Mouse (Mus musculus): ENCODE results near the gene Tmem63c. TPM values are rescaled to one million over a fixed set of nuclear protein-coding genes. Genes with fewer than 3 reads are reported as not detected.

The Tmem63c gene
- polyA plus RNA-seq, 1 experiment = not detected

DNA sequence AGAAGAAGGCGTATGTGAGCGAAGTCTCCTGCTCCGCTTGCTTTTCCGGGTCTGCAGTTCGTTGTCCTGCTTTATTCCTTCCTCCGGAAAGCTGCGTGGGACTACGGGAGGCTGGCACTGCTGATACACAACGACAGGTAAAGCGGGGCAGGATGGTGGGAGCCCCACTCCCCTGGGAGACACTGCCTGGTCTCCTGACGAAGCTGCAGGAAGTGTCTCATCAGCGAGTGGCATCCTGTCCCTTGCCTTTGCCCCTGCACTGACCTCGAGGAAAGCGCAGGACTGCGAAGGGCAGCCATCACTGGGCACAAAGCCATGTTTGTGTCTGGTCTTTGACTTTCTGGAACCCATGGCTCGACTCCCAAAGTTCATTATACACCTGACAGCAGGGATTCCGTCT is 35.9 kb downstream of the Tmem63c start:
- H3K36me3 ChIP-seq (ENCODE audit: control insufficient read depth) = no peaks in the 10 kb centered on the region
- H3K27me3 ChIP-seq (ENCODE audit: control insufficient read depth) = no peaks in the 10 kb centered on the region; the same call in 1 of the 2 replicates
- H3K4me1 ChIP-seq (ENCODE audit: control insufficient read depth) = no peaks in the 10 kb centered on the region
- TF ChIP-seq GATA1 (IDR thresholded peaks at IDR 0.05; ENCODE audit: low read length) (no peak), TAL1 (IDR thresholded peaks at IDR 0.05; ENCODE audit: low read length) (no peak)
- no peak overlapping the region for H3K4me3 ChIP-seq (replicated peaks)
- H3K9me3 ChIP-seq (ENCODE audit: control insufficient read depth, low read length) = no peaks in the 10 kb centered on the region

DNA sequence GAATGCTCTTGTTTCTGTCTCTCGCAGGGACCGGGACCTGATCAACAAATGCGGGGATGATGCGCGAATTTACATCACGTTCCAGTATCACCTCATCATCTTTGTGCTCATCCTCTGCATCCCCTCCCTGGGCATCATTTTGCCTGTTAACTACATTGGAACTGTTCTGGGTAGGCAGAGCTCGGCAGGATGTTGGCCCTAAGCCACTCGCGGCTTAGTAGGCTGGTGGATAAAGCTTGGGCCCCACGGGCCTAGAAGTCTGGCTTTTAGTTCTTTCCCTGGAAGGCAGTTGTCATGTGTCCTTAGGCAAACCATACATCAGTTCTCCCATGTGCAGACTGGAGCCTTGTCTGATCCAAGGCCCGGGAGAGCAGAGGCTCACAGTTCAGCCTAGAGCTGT is 44.3 kb downstream of the Tmem63c start:
- no peaks in the 10 kb centered on the region for H3K36me3 ChIP-seq (ENCODE audit: control insufficient read depth)
- TF ChIP-seq TAL1 (IDR thresholded peaks at IDR 0.05; ENCODE audit: low read length) = no peak
- TF ChIP-seq GATA1 (IDR thresholded peaks at IDR 0.05; ENCODE audit: low read length) = no peak
- H3K4me1 ChIP-seq (ENCODE audit: control insufficient read depth) = no peaks in the 10 kb centered on the region
- no peaks in the 10 kb centered on the region for H3K27me3 ChIP-seq (ENCODE audit: control insufficient read depth)
- H3K4me3 ChIP-seq (replicated peaks) = no peak overlapping the region
- H3K9me3 ChIP-seq (ENCODE audit: control insufficient read depth, low read length) = no peaks in the 10 kb centered on the region

DNA sequence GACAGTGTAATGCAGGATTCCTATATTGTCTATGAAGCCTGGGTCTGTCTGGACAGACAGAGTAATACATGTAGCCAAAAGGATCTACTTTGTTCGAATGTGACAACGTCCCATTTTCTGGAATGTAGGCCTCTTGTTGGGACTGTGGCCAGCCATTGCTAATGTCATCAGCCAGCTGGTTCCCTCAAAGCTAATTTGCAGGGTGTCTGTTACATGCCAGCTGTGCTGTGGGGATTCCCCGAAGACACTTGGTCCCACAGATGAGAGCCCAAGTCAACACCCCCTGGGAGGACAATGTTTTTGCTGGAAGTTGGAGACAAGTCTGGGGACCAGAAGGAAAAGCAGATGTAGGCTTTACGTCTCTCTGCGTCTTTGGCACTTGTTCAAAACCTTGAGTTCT is 45.3 kb downstream of the Tmem63c start:
- TF ChIP-seq GATA1 (IDR thresholded peaks at IDR 0.05; ENCODE audit: low read length) = no peak
- no peak for TF ChIP-seq TAL1 (IDR thresholded peaks at IDR 0.05; ENCODE audit: low read length)
- Histone ChIP-seq H3K27me3 (ENCODE audit: control insufficient read depth) (no peaks in the 10 kb centered on the region), H3K4me3 (replicated peaks) (no peak overlapping the region), H3K4me1 (ENCODE audit: control insufficient read depth) (no peaks in the 10 kb centered on the region), H3K36me3 (ENCODE audit: control insufficient read depth) (no peaks in the 10 kb centered on the region), H3K9me3 (ENCODE audit: control insufficient read depth, low read length) (no peaks in the 10 kb centered on the region)

DNA sequence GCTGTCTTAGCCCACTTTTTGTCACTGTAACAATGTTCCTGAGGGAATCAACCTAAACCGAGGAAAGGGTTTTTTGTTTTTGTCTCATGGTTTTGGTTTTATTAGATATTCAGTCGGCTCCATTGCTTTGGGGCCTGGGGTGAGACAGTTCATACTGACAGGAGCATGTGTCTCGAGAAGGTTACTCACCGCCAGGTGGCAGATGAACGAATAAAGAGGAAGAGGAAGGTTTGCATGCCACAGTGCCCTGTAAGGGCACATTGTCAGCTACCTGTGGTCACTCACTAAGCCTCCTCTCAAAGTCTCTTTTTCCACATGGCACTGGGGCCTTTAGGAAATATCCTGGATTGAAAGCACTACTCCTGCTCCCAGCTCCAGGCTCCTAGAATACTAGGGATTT is 49.4 kb downstream of the Tmem63c start:
- Histone ChIP-seq H3K36me3 (ENCODE audit: control insufficient read depth) (no peaks in the 10 kb centered on the region), H3K27me3 (ENCODE audit: control insufficient read depth) (no peaks in the 10 kb centered on the region), H3K4me3 (replicated peaks) (no peak overlapping the region), H3K9me3 (ENCODE audit: control insufficient read depth, low read length) (no peaks in the 10 kb centered on the region), H3K4me1 (ENCODE audit: control insufficient read depth) (no peaks in the 10 kb centered on the region)
- no peak for TF ChIP-seq GATA1 (IDR thresholded peaks at IDR 0.05; ENCODE audit: low read length)
- no peak for TF ChIP-seq TAL1 (IDR thresholded peaks at IDR 0.05; ENCODE audit: low read length)

DNA sequence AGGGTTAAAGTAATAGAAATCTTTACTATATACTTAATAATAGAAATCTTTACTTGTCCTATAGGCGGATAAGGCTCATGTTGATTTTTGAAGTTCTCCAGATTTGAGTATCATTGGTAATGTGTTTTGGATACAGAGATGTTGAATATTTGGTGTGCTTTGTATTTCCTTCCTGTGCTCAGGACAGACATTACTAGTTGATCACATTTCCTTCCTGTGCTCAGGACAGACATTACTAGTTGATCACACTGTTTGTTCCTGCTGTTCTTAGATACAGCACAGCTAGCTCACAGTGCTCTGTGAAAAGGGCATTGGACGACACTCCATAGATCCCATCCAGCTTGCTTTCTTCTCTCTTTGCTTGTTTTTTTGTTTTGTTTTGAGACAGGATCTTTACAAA is 55.5 kb downstream of the Tmem63c start:
- TF ChIP-seq GATA1 (IDR thresholded peaks at IDR 0.05; ENCODE audit: low read length) (no peak), TAL1 (IDR thresholded peaks at IDR 0.05; ENCODE audit: low read length) (no peak)
- Histone ChIP-seq H3K27me3 (ENCODE audit: control insufficient read depth) (no peaks in the 10 kb centered on the region), H3K4me3 (replicated peaks) (no peak overlapping the region), H3K4me1 (ENCODE audit: control insufficient read depth) (no peaks in the 10 kb centered on the region), H3K36me3 (ENCODE audit: control insufficient read depth) (no peaks in the 10 kb centered on the region), H3K9me3 (ENCODE audit: control insufficient read depth, low read length) (no peaks in the 10 kb centered on the region)

DNA sequence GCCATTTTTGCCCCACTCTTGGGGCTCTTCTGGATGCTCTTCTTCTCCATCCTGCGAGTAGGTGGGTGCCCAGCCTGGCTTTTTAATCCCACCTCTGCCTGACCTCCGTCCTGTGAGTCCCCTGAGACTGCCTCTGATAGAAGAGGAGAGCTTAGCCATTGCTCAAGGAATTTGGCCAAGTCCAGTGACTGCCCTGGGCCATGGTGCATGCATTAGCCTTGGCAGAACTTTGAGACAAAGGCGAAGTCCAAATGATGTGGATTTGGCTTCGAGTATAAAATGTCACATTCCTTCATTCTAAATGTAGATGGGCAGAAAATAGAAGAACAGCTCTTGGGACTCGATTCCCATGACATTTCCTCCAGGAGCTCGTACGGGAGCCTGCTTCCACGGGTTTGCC is 61.7 kb downstream of the Tmem63c start:
- no peaks in the 10 kb centered on the region for H3K4me1 ChIP-seq (ENCODE audit: control insufficient read depth)
- H3K4me3 ChIP-seq (replicated peaks) = no peak overlapping the region
- H3K9me3 ChIP-seq (ENCODE audit: control insufficient read depth, low read length) = no peaks in the 10 kb centered on the region
- no peak for TF ChIP-seq GATA1 (IDR thresholded peaks at IDR 0.05; ENCODE audit: low read length)
- TF ChIP-seq TAL1 (IDR thresholded peaks at IDR 0.05; ENCODE audit: low read length) = no peak
- H3K36me3 ChIP-seq (ENCODE audit: control insufficient read depth) = no peaks in the 10 kb centered on the region
- no peaks in the 10 kb centered on the region for H3K27me3 ChIP-seq (ENCODE audit: control insufficient read depth)

DNA sequence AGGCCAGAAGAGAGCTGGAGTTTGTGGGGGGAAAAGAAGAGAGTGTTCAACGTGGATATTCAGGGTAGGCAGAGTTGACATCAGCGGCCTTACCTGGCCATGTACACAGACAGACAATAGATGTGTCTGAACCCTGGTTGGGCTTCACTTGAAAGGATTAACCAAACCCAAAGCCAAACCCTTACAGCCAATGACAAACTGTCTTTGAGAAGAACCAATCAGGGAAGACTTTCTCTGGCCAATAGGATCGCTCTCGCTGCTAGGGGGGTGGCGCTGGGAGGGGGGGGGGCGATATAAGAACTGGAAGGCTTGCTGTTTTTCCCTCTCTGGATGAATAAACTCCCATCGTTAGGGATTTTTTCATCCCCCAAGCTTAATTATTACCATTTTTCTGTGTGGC is 66.1 kb downstream of the Tmem63c start:
- Histone ChIP-seq H3K4me3 (replicated peaks) (no peak overlapping the region), H3K4me1 (ENCODE audit: control insufficient read depth) (no peaks in the 10 kb centered on the region), H3K27me3 (ENCODE audit: control insufficient read depth) (no peaks in the 10 kb centered on the region), H3K9me3 (ENCODE audit: control insufficient read depth, low read length) (no peaks in the 10 kb centered on the region), H3K36me3 (ENCODE audit: control insufficient read depth) (no peaks in the 10 kb centered on the region)
- TF ChIP-seq GATA1 (IDR thresholded peaks at IDR 0.05; ENCODE audit: low read length) (no peak), TAL1 (IDR thresholded peaks at IDR 0.05; ENCODE audit: low read length) (no peak)

DNA sequence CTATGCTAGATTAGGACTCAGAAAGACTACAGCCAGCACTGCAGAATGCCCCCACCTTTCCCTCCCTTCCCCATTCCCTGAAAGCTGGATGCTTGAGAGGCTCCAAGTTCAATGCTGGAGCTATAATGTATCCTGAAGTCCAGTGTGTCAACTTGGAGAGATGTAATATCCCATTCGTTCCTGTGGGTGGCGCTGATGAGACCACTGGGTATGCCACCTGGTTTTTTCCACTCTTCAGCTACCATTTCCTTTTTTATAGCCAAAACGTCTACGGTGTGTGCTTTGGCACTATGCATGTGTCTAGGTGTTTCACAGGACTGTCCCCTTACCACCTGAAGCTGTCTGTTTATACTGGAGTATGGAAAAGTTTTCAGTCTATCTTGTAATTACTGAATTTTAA is 67.2 kb downstream of the Tmem63c start:
- no peaks in the 10 kb centered on the region for H3K9me3 ChIP-seq (ENCODE audit: control insufficient read depth, low read length)
- no peaks in the 10 kb centered on the region for H3K27me3 ChIP-seq (ENCODE audit: control insufficient read depth)
- no peaks in the 10 kb centered on the region for H3K4me1 ChIP-seq (ENCODE audit: control insufficient read depth)
- H3K36me3 ChIP-seq (ENCODE audit: control insufficient read depth) = no peaks in the 10 kb centered on the region
- H3K4me3 ChIP-seq (replicated peaks) = no peak overlapping the region
- no peak for TF ChIP-seq GATA1 (IDR thresholded peaks at IDR 0.05; ENCODE audit: low read length)
- TF ChIP-seq TAL1 (IDR thresholded peaks at IDR 0.05; ENCODE audit: low read length) = no peak

DNA sequence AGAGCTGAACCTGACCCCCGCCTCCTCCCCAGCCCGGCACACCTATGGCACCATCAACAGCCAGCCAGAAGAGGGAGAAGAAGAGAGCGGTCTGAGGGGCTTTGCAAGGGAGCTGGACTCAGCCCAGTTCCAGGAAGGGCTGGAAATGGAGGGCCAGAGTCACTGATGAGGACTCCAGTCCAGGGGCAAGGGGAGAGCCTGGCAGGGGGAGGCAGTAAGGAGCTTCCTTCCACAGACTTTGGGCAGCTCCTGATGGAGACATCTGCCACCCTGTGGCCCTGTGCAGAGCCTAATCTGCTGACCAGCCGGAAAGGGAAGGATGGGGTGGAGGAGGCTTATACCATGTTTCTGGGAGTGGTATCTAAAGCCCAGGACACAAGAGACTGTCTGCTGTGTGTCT is 68.1 kb downstream of the Tmem63c start:
- H3K9me3 ChIP-seq (ENCODE audit: control insufficient read depth, low read length) = no peaks in the 10 kb centered on the region
- no peak overlapping the region for H3K4me3 ChIP-seq (replicated peaks)
- H3K4me1 ChIP-seq (ENCODE audit: control insufficient read depth) = no peaks in the 10 kb centered on the region
- TF ChIP-seq TAL1 (IDR thresholded peaks at IDR 0.05; ENCODE audit: low read length) (no peak), GATA1 (IDR thresholded peaks at IDR 0.05; ENCODE audit: low read length) (no peak)
- no peaks in the 10 kb centered on the region for H3K27me3 ChIP-seq (ENCODE audit: control insufficient read depth)
- no peaks in the 10 kb centered on the region for H3K36me3 ChIP-seq (ENCODE audit: control insufficient read depth)

DNA sequence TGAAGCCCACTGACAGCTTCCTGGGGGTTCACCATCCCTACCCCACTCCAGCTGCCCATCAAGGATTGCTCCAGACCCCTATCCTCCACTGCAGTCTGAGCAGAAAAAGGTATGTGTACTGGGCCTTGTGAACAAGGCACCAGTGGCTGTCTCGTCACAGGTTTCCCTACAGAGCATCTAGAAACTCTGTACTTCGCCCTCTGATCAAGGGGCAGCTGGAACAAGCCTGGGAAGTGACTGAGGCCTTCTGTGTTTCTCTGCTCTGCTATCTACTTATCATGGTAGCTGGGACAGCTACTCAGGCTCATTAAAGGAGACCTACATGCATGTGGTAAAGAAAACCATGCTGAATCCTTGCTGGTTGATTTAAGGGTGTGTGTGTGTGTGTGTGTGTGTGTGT is 68.6 kb downstream of the Tmem63c start:
- no peak overlapping the region for H3K4me3 ChIP-seq (replicated peaks)
- H3K4me1 ChIP-seq (ENCODE audit: control insufficient read depth) = no peaks in the 10 kb centered on the region
- TF ChIP-seq TAL1 (IDR thresholded peaks at IDR 0.05; ENCODE audit: low read length) = no peak
- no peak for TF ChIP-seq GATA1 (IDR thresholded peaks at IDR 0.05; ENCODE audit: low read length)
- no peaks in the 10 kb centered on the region for H3K27me3 ChIP-seq (ENCODE audit: control insufficient read depth)
- H3K36me3 ChIP-seq (ENCODE audit: control insufficient read depth) = no peaks in the 10 kb centered on the region
- H3K9me3 ChIP-seq (ENCODE audit: control insufficient read depth, low read length) = no peaks in the 10 kb centered on the region

All from erythroblast, embryonic 14.5 days (primary cell).